Mouse (Mus musculus) cortical plate, adult 2 months (tissue): ENCODE data around the gene Ubox5.

Experiments
- CTCF ChIP-seq: fragments of 200-500 bp; IDR thresholded peaks from 2 replicates; pipeline ENCODE4 v1.5.1; 2011; ENCODE audit warnings: mild to moderate bottlenecking, control low read depth, low read length; ENCODE audit not compliant: insufficient read depth; ENCODE audit errors: extremely low read depth
- POLR2A ChIP-seq: fragments of 200-500 bp; IDR thresholded peaks from 2 replicates; pipeline ENCODE4 v1.6.1; 2011; ENCODE audit warnings: mild to moderate bottlenecking, low read length, control low read depth; ENCODE audit not compliant: insufficient read depth; ENCODE audit errors: extremely low read depth

GRCm38 (mm10) chr2:130583902-130584560 lies 45.8 kb downstream of the Ubox5 start:
- TF ChIP-seq CTCF (no peak), POLR2A (no peak)
